Mouse (Mus musculus): ENCODE measurements around the gene Csf2rb. TPM values are rescaled to one million over a fixed set of nuclear protein-coding genes. Genes with fewer than 3 reads are reported as not detected.
"Not testable (repeated sequence)": the region's sequence is repeated elsewhere in the genome, so short reads cannot be mapped to it uniquely, and the experiment has no call there.

The Csf2rb gene
- polyA plus RNA-seq, 1 experiment, result 0.33 TPM

DNA sequence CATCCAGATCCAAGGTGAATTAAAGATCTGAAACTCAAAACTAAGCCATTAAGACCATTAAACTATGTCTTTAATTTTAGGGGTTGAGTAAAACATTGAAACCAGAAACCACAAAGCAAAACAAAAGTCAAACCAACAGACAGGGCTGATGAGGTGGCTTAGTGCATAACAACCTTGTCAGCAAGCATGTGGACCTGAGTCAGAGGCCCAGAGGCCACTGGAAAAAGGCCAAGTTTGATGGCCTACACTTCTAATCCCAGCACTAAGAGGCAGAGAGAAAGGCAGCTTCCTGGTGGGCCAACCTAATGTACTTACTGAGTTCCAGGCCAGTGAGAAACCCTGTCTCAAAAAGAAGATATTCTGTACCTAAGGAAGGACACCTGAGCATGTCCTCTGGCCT, 24.8 kb upstream of the Csf2rb start:
- Histone ChIP-seq H3K27me3 (ENCODE audit: control insufficient read depth, insufficient read depth, low read length) (no peaks in the 10 kb centered on the region), H3K4me1 (ENCODE audit: control insufficient read depth, insufficient read depth, low read length) (no peaks in the 10 kb centered on the region), H3K4me3 (replicated peaks; ENCODE audit: insufficient read depth, low read depth, low read length) (no peak overlapping the region), H3K27ac (ENCODE audit: insufficient read depth, low read length) (no peak overlapping the region)
- TF ChIP-seq POLR2A (IDR thresholded peaks at IDR 0.05; ENCODE audit: borderline replicate concordance, insufficient read depth, low read length), result no peak
- no peak for TF ChIP-seq CTCF (IDR thresholded peaks at IDR 0.05; ENCODE audit: borderline replicate concordance, insufficient read depth, low read depth, low read length)
- DNase-seq, result no peak

DNA sequence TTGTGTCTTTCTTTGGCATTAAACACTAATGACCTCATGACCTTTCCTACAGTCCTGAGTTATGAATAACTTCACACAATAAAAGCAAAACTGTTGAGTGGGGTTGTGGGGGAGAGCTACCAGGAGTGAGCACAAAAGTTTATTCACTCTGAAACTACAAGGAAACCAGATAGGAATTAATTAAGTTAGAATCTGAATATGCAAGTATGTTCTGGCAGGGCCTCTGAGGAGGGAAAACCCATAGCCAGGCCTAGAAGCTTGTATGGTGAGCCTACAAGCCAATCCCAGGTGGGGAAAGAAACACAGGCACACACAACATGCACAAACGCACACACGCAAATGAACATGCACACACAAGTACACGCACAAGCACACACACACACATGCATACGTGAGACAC, 22.8 kb upstream of the Csf2rb start:
- Histone ChIP-seq H3K27ac (ENCODE audit: insufficient read depth, low read length) (no peak overlapping the region), H3K27me3 (ENCODE audit: control insufficient read depth, insufficient read depth, low read length) (no peaks in the 10 kb centered on the region), H3K4me3 (replicated peaks; ENCODE audit: insufficient read depth, low read depth, low read length) (no peak overlapping the region), H3K4me1 (ENCODE audit: control insufficient read depth, insufficient read depth, low read length) (no peaks in the 10 kb centered on the region)
- WGBS, result 95% methylated on average over 4 of the region's 4 CpGs
- no peak for DNase-seq
- TF ChIP-seq POLR2A (IDR thresholded peaks at IDR 0.05; ENCODE audit: borderline replicate concordance, insufficient read depth, low read length), result no peak
- no peak for TF ChIP-seq CTCF (IDR thresholded peaks at IDR 0.05; ENCODE audit: borderline replicate concordance, insufficient read depth, low read depth, low read length)

DNA sequence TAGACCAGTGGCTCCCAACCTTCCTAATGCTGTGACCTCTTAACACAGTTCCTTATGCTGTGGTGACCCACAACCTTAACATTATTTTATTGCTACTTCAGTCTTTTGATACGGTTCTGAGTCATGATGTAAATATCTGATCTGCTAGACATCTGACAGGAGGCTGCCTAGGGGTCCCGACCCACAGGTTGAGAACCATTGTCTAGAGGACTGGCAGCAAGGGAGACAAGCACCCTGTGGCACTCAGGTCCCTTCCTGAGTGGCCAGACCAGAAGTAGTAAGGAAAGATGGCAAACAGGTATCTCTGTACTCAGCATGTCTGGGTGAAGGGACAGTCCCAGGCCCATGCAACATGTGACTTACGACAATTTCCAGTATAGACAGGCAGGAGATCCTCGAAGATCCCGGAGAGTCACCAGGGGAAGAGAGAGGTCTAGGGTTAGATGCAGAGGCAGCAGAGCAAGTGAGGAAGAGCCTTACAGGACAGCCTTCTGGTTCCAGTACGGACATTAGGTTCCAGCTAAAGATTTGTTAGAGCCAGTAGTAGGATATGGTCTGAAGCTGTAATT, 21.8 kb upstream of the Csf2rb start:
- Histone ChIP-seq H3K27ac (ENCODE audit: insufficient read depth, low read length) (no peak overlapping the region), H3K4me1 (ENCODE audit: control insufficient read depth, insufficient read depth, low read length) (no peaks in the 10 kb centered on the region), H3K27me3 (ENCODE audit: control insufficient read depth, insufficient read depth, low read length) (no peaks in the 10 kb centered on the region), H3K4me3 (replicated peaks; ENCODE audit: insufficient read depth, low read depth, low read length) (no peak overlapping the region)
- WGBS, result 87% methylated on average over 6 of the region's 6 CpGs
- DNase-seq, result no peak
- no peak for TF ChIP-seq CTCF (IDR thresholded peaks at IDR 0.05; ENCODE audit: borderline replicate concordance, insufficient read depth, low read depth, low read length)
- TF ChIP-seq POLR2A (IDR thresholded peaks at IDR 0.05; ENCODE audit: borderline replicate concordance, insufficient read depth, low read length), result no peak

DNA sequence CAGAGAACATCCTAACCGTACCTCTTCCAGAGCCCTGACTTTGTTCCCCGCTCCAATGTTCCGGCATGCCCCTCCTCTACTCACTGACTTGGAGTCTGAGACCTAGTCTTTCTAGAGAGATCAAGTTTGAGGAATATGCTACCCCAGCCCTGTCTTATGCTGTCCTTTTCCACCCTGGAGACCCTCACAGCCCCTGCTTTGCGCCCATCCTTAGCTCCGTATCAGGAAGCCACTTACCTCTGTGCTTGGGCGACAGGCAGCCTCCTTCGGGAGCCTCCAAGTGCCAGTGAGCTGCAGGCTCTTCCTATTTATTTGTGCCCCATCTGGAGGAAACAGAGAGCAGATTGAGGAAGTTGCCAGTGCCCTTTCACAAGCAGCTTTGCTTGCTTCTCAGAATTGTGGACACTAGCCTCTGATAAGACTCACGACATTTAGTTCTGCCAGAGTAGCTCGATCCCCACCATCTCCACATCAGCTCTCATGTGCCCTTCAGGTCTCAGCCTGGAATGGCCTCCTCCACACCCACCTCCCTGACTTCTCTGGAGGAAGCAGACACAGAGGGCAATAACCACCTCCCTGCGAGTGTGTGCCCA, 20.1 kb upstream of the Csf2rb start, which contains the start of gene Csf2rb2:
Gene Csf2rb2, minus strand, starts transcription at position 381 of the 593 bp plus-strand sequence.
- 76% methylated on average over 10 of the region's 10 CpGs for WGBS
- H3K4me3 ChIP-seq (replicated peaks; ENCODE audit: insufficient read depth, low read depth, low read length), result no peak within 1 kb of the TSS
- no peak for TF ChIP-seq CTCF (IDR thresholded peaks at IDR 0.05; ENCODE audit: borderline replicate concordance, insufficient read depth, low read depth, low read length)
- no peak for TF ChIP-seq POLR2A (IDR thresholded peaks at IDR 0.05; ENCODE audit: borderline replicate concordance, insufficient read depth, low read length)
- H3K27me3 ChIP-seq (ENCODE audit: control insufficient read depth, insufficient read depth, low read length), result no peaks in the 10 kb centered on the region; the same call in 1 of the 2 replicates
- no peak within 1 kb of the TSS for H3K27ac ChIP-seq (ENCODE audit: insufficient read depth, low read length)
- H3K4me1 ChIP-seq (ENCODE audit: control insufficient read depth, insufficient read depth, low read length), result no peaks in the 10 kb centered on the region
- no peak for DNase-seq

DNA sequence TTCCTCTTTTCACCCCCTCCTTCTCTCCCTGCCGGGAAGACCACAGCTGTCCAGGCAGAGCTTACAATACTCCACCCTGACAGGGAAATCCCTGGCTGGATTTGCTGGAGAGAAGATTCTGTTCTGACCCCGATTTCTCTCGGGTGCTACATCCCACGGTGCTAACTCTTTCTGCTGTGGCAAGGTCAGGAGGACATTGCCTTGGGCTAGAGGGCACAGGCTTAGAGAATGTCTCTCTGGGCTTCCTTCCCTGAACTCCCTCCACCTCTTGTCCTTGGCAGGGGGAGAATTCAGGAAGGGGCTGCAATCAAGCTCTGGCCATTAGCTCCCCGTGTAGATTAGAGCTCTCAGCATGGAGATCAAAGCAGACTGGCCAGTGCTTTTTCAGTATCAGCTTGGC, 15.7 kb upstream of the Csf2rb start:
- Histone ChIP-seq H3K27me3 (ENCODE audit: control insufficient read depth, insufficient read depth, low read length) (no peaks in the 10 kb centered on the region; the same call in 1 of the 2 replicates), H3K27ac (ENCODE audit: insufficient read depth, low read length) (no peak overlapping the region), H3K4me1 (ENCODE audit: control insufficient read depth, insufficient read depth, low read length) (no peaks in the 10 kb centered on the region), H3K4me3 (replicated peaks; ENCODE audit: insufficient read depth, low read depth, low read length) (no peak overlapping the region)
- no peak for TF ChIP-seq CTCF (IDR thresholded peaks at IDR 0.05; ENCODE audit: borderline replicate concordance, insufficient read depth, low read depth, low read length)
- no peak for TF ChIP-seq POLR2A (IDR thresholded peaks at IDR 0.05; ENCODE audit: borderline replicate concordance, insufficient read depth, low read length)
- 38% methylated on average over 5 of the region's 5 CpGs for WGBS
- DNase-seq, result no peak

DNA sequence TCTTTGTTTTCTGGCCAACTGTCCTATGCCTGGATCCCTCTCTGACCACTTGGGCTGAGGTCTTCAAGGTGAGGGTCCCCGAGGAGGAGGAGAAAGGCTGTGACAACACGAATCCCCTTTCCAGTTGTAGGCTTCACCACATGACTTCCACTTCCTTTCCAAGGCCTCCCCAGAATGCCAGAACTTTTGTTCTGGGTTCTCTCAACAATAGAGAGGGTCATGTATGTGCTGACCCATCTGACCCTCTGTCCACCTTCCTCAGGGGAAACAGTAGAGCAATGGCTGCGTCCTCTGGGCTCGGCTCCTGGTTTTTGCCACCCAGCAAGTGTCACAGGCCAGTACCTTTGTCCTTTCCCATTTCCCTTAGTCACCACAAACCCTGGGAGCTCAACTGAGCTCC, 14.6 kb upstream of the Csf2rb start:
- H3K27me3 ChIP-seq (ENCODE audit: control insufficient read depth, insufficient read depth, low read length), result no peaks in the 10 kb centered on the region; the same call in 1 of the 2 replicates
- H3K4me1 ChIP-seq (ENCODE audit: control insufficient read depth, insufficient read depth, low read length), result no peaks in the 10 kb centered on the region
- TF ChIP-seq POLR2A (IDR thresholded peaks at IDR 0.05; ENCODE audit: borderline replicate concordance, insufficient read depth, low read length), result no peak
- TF ChIP-seq CTCF (IDR thresholded peaks at IDR 0.05; ENCODE audit: borderline replicate concordance, insufficient read depth, low read depth, low read length), result no peak
- 71% methylated on average over 4 of the region's 4 CpGs for WGBS
- no peak overlapping the region for H3K27ac ChIP-seq (ENCODE audit: insufficient read depth, low read length)
- no peak for DNase-seq
- no peak overlapping the region for H3K4me3 ChIP-seq (replicated peaks; ENCODE audit: insufficient read depth, low read depth, low read length)

DNA sequence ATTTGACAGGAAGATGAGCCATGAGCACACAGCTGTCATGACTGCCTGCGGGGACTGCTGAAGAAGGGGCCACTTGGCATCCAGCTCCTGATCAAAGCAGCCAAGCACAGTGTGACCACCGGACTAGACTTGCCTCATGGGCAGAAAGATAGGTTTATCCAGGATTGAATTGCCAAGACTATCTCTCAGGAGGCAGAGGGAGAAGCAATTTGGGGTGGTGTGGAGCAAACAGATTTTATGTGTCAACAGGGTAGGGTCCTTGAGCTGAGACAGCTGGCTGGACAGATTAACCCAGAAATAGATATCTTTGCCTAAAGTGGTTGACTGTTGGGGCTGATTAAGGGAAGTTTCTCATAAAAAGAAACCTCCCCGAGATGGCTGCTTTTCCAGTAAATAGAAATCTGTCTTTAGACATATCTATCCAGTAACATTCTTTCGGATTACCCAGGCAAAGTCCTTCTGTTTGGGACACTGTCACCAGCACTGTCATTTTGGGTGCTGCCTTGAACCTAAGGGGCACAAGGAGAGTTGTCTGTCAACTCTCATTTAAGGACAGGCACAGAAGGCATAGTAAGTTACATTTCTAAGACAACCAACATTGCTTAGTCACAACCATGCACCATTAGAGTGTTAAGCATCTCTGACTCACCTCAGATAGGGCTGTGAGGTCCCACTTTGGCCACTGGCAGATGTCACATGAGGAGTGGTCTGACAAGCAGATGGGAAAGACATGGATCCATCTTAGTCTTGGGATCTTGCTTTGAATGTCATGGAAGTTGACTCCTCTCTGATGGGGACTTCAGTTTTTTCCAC, 12.9 kb upstream of the Csf2rb start:
- WGBS, result 36% methylated on average over 4 of the region's 4 CpGs
- DNase-seq; H3K27ac ChIP-seq (ENCODE audit: insufficient read depth, low read length); H3K4me1 ChIP-seq (ENCODE audit: control insufficient read depth, insufficient read depth, low read length); H3K27me3 ChIP-seq (ENCODE audit: control insufficient read depth, insufficient read depth, low read length); H3K4me3 ChIP-seq (replicated peaks; ENCODE audit: insufficient read depth, low read depth, low read length): not testable (repeated sequence)

DNA sequence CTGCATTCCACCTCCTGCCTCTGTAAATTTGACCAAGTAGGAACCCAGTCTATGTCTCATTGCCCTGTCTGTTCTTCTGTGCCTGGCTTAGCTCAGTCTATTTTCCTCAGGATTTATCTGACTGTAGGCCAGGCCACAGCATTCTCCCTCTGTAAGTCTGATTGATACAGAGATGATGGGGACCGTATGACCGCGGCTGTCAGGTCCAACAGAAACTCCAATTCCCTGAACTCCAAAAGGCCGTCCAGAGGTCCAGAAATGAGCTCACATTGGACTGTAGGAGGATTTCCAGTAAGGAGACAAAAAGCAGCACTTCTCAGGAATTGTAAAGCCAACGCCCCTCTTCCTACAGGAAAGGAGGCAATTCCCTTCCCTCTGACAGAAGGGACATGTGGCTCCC, 11.9 kb upstream of the Csf2rb start:
- H3K27ac ChIP-seq (ENCODE audit: insufficient read depth, low read length); DNase-seq; H3K27me3 ChIP-seq (ENCODE audit: control insufficient read depth, insufficient read depth, low read length); H3K4me1 ChIP-seq (ENCODE audit: control insufficient read depth, insufficient read depth, low read length); H3K4me3 ChIP-seq (replicated peaks; ENCODE audit: insufficient read depth, low read depth, low read length): not testable (repeated sequence)
- 97% methylated on average over 5 of the region's 5 CpGs for WGBS

DNA sequence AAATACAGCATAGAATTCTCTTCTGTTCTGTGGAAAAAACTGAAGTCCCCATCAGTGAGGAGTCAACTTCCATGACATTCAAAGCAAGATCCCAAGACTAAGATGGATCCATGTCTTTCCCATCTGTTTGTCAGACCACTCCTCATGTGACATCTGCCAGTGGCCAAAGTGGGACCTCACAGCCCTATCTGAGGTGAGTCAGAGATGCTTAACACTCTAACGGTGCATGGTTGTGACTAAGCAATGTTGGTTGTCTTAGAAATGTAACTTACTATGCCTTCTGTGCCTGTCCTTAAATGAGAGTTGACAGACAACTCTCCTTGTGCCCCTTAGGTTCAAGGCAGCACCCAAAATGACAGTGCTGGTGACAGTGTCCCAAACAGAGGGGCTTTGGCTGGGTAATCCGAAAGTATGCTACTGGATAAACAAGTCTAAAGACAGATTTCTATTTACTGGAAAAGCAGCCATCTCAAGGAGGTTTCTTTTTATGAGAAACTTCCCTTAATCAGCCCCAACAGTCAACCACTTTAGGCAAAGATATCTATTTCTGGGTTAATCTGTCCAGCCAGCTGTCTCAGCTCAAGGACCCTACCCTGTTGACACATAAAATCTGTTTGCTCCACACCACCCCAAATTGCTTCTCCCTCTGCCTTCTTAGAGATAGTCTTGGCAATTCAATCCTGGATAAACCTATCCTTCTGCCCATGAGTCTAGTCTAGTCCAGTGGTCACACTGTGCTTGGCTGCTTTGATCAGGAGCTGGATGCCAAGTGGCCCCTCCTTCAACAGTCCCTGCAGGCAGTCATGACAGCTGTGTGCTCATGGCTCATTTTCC, 7.0 kb upstream of the Csf2rb start:
- H3K4me3 ChIP-seq (replicated peaks; ENCODE audit: insufficient read depth, low read depth, low read length); DNase-seq; H3K4me1 ChIP-seq (ENCODE audit: control insufficient read depth, insufficient read depth, low read length); H3K27me3 ChIP-seq (ENCODE audit: control insufficient read depth, insufficient read depth, low read length); H3K27ac ChIP-seq (ENCODE audit: insufficient read depth, low read length): not testable (repeated sequence)
- 77% methylated on average over 2 of the region's 2 CpGs for WGBS
